Mouse (Mus musculus) thymus, adult 2 months (tissue): Measurements from ENCODE around the gene Soga3. TPM values are rescaled to one million over a fixed set of nuclear protein-coding genes. Genes with fewer than 3 reads are reported as not detected.

Experiments used
- DNase-seq: peaks from one replicate; pipeline ENCODE4 v3.0.0; 2021
- H3K27ac ChIP-seq: fragments of 200-500 bp; 2 replicates; pipeline ENCODE4 v1.5.1; 2012; ENCODE audit warnings: low read length, control low read depth; ENCODE audit not compliant: control insufficient read depth, insufficient read depth
- H3K27me3 ChIP-seq: fragments of 200-500 bp; 2 replicates; pipeline ENCODE4 v1.6.1; 2012; ENCODE audit warnings: mild to moderate bottlenecking, low read length, moderate library complexity, mixed read lengths; ENCODE audit not compliant: control insufficient read depth, insufficient read depth
- H3K36me3 ChIP-seq: fragments of 200-500 bp; 2 replicates; pipeline ENCODE4 v1.6.1; 2012; ENCODE audit warnings: mild to moderate bottlenecking, low read length, moderate library complexity; ENCODE audit not compliant: control insufficient read depth, insufficient read depth
- H3K4me1 ChIP-seq: fragments of 200-500 bp; replicated peaks from 2 replicates; pipeline ENCODE4 v1.6.1; 2012; ENCODE audit warnings: low read length; ENCODE audit not compliant: control insufficient read depth, insufficient read depth
- H3K4me3 ChIP-seq: fragments of 200-500 bp; 2 replicates; pipeline ENCODE4 v1.5.1; 2012; ENCODE audit warnings: mild to moderate bottlenecking, low read length, control low read depth, moderate library complexity; ENCODE audit not compliant: control insufficient read depth, insufficient read depth
- CTCF ChIP-seq: fragments of 200-500 bp; IDR thresholded peaks from 2 replicates; pipeline ENCODE4 v1.5.1; 2012; ENCODE audit warnings: mild to moderate bottlenecking, control low read depth, low read length, moderate library complexity, borderline replicate concordance; ENCODE audit not compliant: control insufficient read depth, poor library complexity, insufficient read depth; ENCODE audit errors: extremely low read depth
- POLR2A ChIP-seq: fragments of 200-500 bp; IDR thresholded peaks from 2 replicates; pipeline ENCODE4 v1.6.1; 2012; ENCODE audit warnings: mild to moderate bottlenecking, low read length, control low read depth, moderate library complexity; ENCODE audit not compliant: control insufficient read depth, poor library complexity, insufficient read depth; ENCODE audit errors: extremely low read depth
- WGBS: fragments of 180-500 bp; shearing (Covaris S2); methylation state at CpG from one replicate; pipeline ENCODE4 v1.1.7; 2018; 5-methylcytosine and 5-hydroxymethylcytosine counted together
- polyA plus RNA-seq: library from polyadenylated mRNA; depleted of rRNA; stranded (reverse); fragments of >200 nt; gene quantifications from 2 replicates; pipeline ENCODE4 v1.2.3, GENCODE M21; 2012

The Soga3 gene
- polyA plus RNA-seq, 1 experiment, result 0.13 TPM

DNA sequence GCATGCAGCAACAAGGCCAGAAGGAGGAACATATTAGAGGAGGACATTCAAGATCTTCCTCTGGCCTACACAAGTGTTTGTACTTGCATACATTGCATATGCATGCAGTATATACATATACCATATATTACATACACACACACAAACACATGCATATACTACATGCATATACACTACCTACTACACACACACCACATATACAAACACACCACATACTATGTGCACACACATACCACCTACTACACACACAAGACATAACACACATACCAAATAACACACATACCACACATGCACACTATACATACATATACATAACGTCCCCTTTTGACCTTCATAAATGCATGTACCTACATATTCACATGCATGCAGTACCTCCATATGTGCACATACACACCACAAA is 57.0 kb downstream of the Soga3 start:
- WGBS, result 100% methylated on average over 1 of the region's 1 CpGs
- Histone ChIP-seq H3K4me1 (no peaks in the 10 kb centered on the region), H3K36me3 (no peaks in the 10 kb centered on the region), H3K27ac (no peak overlapping the region), H3K27me3 (no peaks in the 10 kb centered on the region), H3K4me3 (no peak overlapping the region)
- no peak for TF ChIP-seq CTCF
- TF ChIP-seq POLR2A, result no peak
- DNase-seq, result no peak

DNA sequence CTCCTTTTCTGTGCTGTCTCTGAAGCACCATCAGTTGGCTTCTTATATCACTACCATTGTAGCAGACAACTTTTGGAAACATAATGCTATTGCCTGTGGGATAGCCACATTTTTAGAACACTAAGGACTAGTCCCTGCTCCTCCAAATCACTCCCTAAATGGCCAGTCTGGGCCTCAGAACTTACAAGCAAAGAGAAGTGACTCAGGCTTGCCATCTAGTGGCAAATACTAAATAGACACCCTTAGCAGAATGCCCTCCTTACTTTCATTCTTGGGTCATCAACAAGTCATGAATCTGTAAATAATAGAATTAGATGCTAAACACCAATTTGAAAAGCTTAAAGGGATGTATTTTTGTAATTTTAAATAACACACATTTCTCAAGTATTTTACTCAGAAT is 63.1 kb downstream of the Soga3 start:
- no peak overlapping the region for H3K27ac ChIP-seq
- no peak overlapping the region for H3K4me3 ChIP-seq
- no peaks in the 10 kb centered on the region for H3K27me3 ChIP-seq
- no peak for DNase-seq
- no peaks in the 10 kb centered on the region for H3K36me3 ChIP-seq
- TF ChIP-seq CTCF, result no peak
- no peak for TF ChIP-seq POLR2A
- no peaks in the 10 kb centered on the region for H3K4me1 ChIP-seq

DNA sequence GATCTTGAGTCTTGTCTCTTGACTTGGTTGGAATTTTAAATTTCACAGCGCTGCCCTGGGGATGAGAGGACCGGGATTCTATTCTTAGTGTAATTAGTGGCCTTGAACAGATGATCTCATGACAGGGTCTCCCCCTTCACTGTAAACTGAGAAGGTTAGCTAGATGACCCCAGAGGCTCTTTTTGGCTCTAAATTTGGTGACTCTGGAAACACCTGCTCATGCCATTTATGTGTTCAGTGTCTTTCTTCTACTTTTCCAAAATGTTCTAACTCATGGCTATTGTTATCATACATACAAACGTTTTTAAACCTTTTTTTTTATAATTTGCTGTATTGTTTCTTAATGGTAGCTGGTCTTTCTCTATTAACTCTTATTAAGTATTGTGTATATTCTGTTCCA is 65.1 kb downstream of the Soga3 start:
- H3K36me3 ChIP-seq, result no peaks in the 10 kb centered on the region
- TF ChIP-seq CTCF (no peak), POLR2A (no peak)
- H3K27ac ChIP-seq, result no peak overlapping the region
- H3K4me3 ChIP-seq, result no peak overlapping the region
- no peak for DNase-seq
- WGBS, result 72% methylated on average over 3 of the region's 3 CpGs
- H3K27me3 ChIP-seq, result no peaks in the 10 kb centered on the region
- H3K4me1 ChIP-seq, result no peaks in the 10 kb centered on the region

DNA sequence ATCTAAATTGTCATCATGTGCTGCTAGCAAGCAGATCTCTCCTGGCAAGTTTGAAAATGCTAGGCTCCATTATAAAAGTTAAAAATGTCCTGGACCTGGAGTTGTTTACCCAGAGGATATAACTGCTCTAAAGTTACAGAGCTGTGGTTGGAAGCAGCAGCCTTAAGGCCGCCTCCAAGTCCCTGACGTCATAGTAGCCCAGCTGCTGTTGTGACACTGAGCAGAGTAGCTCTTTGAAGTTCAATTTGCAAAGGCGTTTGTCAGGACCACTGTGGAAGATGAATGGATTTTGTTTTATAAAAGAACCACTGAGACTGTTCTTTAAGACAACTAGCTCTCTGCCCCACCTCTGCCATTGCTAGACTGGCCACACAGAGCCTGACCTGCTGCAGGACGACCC is 67.8 kb downstream of the Soga3 start, which contains the start of gene 9330159F19Rik:
Gene 9330159F19Rik (plus strand): TSS at position 154 of the 400 bp plus-strand sequence.
- Histone ChIP-seq H3K36me3 (no peaks in the 10 kb centered on the region), H3K27ac (no peak within 1 kb of the TSS), H3K27me3 (no peaks in the 10 kb centered on the region), H3K4me3 (no peak within 1 kb of the TSS), H3K4me1 (no peaks in the 10 kb centered on the region)
- 25% methylated on average over 4 of the region's 4 CpGs for WGBS
- TF ChIP-seq CTCF (no peak), POLR2A (no peak)
- no peak for DNase-seq

DNA sequence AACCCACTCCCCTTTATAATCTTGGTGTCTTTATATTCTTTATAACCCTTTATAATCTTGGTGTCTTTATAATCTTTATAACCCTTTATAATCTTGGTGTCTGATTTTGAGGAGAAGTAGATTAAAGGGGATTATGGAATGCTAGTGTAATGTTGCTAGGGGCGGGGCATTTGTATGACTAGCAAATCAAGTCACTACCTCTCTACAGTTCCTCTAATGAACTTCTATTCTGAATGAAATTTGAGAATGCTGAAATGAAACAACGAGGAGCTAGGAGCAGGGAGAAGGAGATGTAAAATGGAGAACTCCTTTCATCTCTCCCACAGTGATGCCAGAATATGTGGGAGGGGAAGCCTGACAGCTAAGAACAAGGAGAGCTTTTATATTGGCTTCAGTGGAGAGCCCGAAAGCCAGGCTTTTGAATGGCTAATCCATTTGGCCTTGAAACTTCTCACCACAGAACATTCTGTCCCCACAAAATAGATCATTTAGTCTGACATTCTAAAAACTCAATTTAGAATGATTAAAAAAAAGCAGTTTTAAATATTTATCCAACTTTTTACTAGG is 70.0 kb downstream of the Soga3 start:
- Histone ChIP-seq H3K4me3 (no peak overlapping the region), H3K4me1 (no peaks in the 10 kb centered on the region), H3K27ac (no peak overlapping the region), H3K27me3 (no peaks in the 10 kb centered on the region), H3K36me3 (no peaks in the 10 kb centered on the region)
- TF ChIP-seq CTCF, result no peak
- no peak for TF ChIP-seq POLR2A
- DNase-seq, result no peak
- WGBS, result 69% methylated on average over 3 of the region's 3 CpGs

DNA sequence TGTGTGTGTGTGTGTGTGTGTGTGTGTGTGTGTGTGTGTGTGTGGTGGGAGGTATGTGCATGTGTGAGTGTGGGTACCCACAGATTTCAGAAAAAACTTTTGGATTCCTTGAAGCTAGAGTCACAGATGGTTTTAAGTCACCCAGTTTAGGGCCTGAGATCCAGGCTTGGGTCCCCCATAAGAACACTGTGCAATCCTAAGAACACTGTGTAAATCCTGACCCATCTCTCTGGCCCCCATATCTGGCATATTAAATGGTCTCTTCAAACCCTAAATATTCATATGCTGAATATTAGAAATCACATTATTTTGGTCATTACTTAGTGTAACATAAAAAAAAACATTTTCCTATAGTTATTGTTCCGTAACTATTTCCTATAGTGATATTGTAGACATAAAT is 73.3 kb downstream of the Soga3 start:
- WGBS, result 96% methylated on average over 1 of the region's 1 CpGs
- Histone ChIP-seq H3K27me3 (no peaks in the 10 kb centered on the region), H3K4me3 (no peak overlapping the region), H3K27ac (no peak overlapping the region), H3K36me3 (no peaks in the 10 kb centered on the region), H3K4me1 (no peaks in the 10 kb centered on the region)
- no peak for DNase-seq
- TF ChIP-seq CTCF, result no peak
- no peak for TF ChIP-seq POLR2A

DNA sequence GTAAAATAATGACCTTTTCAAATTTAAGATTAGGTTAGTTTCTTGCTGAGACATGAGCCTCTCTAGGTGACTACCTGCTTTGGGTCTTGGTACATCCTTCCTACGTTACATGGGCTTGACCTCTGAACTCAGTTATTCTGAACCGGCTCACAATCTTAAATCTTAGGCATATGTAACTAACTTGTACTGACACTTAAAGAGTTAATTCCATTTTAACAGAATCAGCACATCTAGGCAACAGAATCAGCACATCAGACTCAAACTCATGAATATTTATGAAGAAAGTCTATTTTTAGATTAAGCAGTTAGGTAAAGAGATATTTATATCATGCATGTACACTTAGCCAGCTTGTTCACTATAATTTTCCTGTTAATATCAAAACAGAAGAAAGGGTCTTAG is 73.8 kb downstream of the Soga3 start:
- 92% methylated on average over 2 of the region's 2 CpGs for WGBS
- H3K27me3 ChIP-seq, result no peaks in the 10 kb centered on the region
- TF ChIP-seq CTCF (no peak), POLR2A (no peak)

More for the DNA sequence above, 73.8 kb downstream of the Soga3 start:
- no peaks in the 10 kb centered on the region for H3K4me1 ChIP-seq
- no peak overlapping the region for H3K27ac ChIP-seq
- no peak overlapping the region for H3K4me3 ChIP-seq
- H3K36me3 ChIP-seq, result no peaks in the 10 kb centered on the region
- DNase-seq, result no peak
